Mouse (Mus musculus) heart, embryonic 16.5 days (tissue): ENCODE data around the gene Bud31. TPM values are rescaled to one million over a fixed set of nuclear protein-coding genes. Genes with fewer than 3 reads are reported as not detected.

Experiments
- ATAC-seq: fragments of 200-750 bp; cut with Nextera tagmentation; replicated peaks from 2 replicates; pipeline ENCODE4 v1.8.0; 2017; ENCODE audit warnings: moderate number of reproducible peaks; ENCODE audit not compliant: insufficient read depth, low FRiP score; ENCODE audit errors: extremely low read depth
- H3K27ac ChIP-seq: fragments of 300-500 bp; sonication (generic); 2 replicates; pipeline ENCODE4 v1.5.1; 2014; ENCODE audit warnings: mild to moderate bottlenecking, low read length, control low read depth, moderate library complexity
- H3K27me3 ChIP-seq: fragments of 300-500 bp; sonication (generic); 2 replicates; pipeline ENCODE4 v1.6.1; 2014; ENCODE audit warnings: low read length, mixed read lengths; ENCODE audit not compliant: control insufficient read depth, insufficient read depth
- H3K36me3 ChIP-seq: fragments of 300-500 bp; sonication (generic); 2 replicates; pipeline ENCODE4 v1.6.1; 2014; ENCODE audit not compliant: control insufficient read depth, insufficient read depth
- H3K4me1 ChIP-seq: fragments of 300-500 bp; sonication (generic); 2 replicates; pipeline ENCODE4 v1.6.1; 2014; ENCODE audit warnings: low read length, mixed read lengths; ENCODE audit not compliant: control insufficient read depth, insufficient read depth
- H3K4me2 ChIP-seq: fragments of 300-500 bp; sonication (generic); 2 replicates; pipeline ENCODE4 v1.6.1; 2014; ENCODE audit warnings: low read depth, mild to moderate bottlenecking, control low read depth, low read length
- H3K4me3 ChIP-seq: fragments of 300-500 bp; sonication (generic); 2 replicates; pipeline ENCODE4 v1.5.1; 2014; ENCODE audit warnings: mild to moderate bottlenecking, control low read depth, low read length
- H3K9ac ChIP-seq: fragments of 300-500 bp; sonication (generic); 2 replicates; pipeline ENCODE4 v1.6.1; 2014; ENCODE audit warnings: low read length, control low read depth
- H3K9me3 ChIP-seq: fragments of 300-500 bp; sonication (generic); replicated peaks from 2 replicates; pipeline ENCODE4 v1.6.1; 2016; ENCODE audit warnings: low read length; ENCODE audit not compliant: control insufficient read depth
- WGBS: fragments of 180-500 bp; shearing (Covaris S2); extraction: QIAGEN DNeasy Blood & Tissue Kit; methylation state at CpG from one replicate; pipeline ENCODE4 v1.1.7; 2014; 5-methylcytosine and 5-hydroxymethylcytosine counted together
- polyA plus RNA-seq: library from polyadenylated mRNA; unstranded; fragments of >200 nt; fragmentation: Nextera tagmentation; extraction: Ambion mirVana; gene quantifications from 2 replicates; pipeline ENCODE4 v1.2.1, GENCODE M21; 2015

The Bud31 gene
- polyA plus RNA-seq, 1 experiment from 2014 or later = 134 TPM

DNA sequence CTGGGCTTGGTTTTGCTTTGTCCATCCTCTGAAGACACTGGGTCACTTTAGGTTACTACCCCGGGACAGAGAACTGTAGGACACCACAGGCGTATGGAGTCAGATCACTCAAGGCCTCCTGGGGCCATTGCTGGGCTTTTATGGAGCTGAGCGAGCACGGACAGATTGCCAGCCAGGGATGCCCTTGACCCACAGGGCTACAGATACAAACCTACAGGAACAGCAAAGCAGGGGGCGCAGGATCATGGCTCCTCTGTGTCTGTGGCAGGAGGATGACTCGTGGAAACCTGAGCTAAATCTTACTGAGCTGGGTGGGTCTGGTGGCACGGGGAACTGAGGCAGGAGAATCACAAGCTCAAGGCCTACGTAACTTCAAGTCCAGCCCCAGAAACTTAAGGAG is 27.6 kb upstream of the Bud31 start:
- H3K4me2 ChIP-seq = no peak overlapping the region
- H3K36me3 ChIP-seq = peaks cover 10% of the 10 kb centered on the region
- H3K4me3 ChIP-seq = no peak overlapping the region
- H3K27ac ChIP-seq = no peak overlapping the region
- H3K9me3 ChIP-seq = no peaks in the 10 kb centered on the region
- no peak overlapping the region for H3K9ac ChIP-seq
- ATAC-seq = no peak
- 79% methylated on average over 8 of the region's 8 CpGs for WGBS
- H3K4me1 ChIP-seq = peaks cover 8% of the 10 kb centered on the region
- no peaks in the 10 kb centered on the region for H3K27me3 ChIP-seq

- H3K4me1 ChIP-seq = peaks cover 8% of the 10 kb centered on the region
- WGBS = 27% methylated on average over 2 of the region's 2 CpGs
- no peaks in the 10 kb centered on the region for H3K27me3 ChIP-seq
- H3K9me3 ChIP-seq = no peaks in the 10 kb centered on the region
- ATAC-seq = no peak
- H3K27ac ChIP-seq = no peak overlapping the region
- H3K36me3 ChIP-seq = peaks cover 3% of the 10 kb centered on the region
- peak overlapping the region; percentile 87 for H3K4me2 ChIP-seq
- H3K9ac ChIP-seq = peak overlapping the region; percentile 84
- peak overlapping the region; percentile 74 for H3K4me3 ChIP-seq
These were observed 26.7 kb upstream of the Bud31 start for GRCm38 (mm10) chr5:145113416-145113815.

GRCm38 (mm10) chr5:145114071-145114605 is 26.0 kb upstream of the Bud31 start, which contains the start of gene Arpc1b:
Gene Arpc1b (plus strand): TSS chr5:145114215.
- Histone ChIP-seq H3K9ac (peak within 1 kb of the TSS; percentile 84), H3K9me3 (no peaks in the 10 kb centered on the region), H3K4me3 (peak within 1 kb of the TSS; percentile 74), H3K27me3 (no peaks in the 10 kb centered on the region), H3K4me1 (peaks cover 8% of the 10 kb centered on the region), H3K27ac (peak within 1 kb of the TSS; percentile 91), H3K4me2 (peak within 1 kb of the TSS; percentile 87), H3K36me3 (peaks cover 5% of the 10 kb centered on the region)
- under 1% methylated on average over 42 of the region's 53 CpGs for WGBS
- ATAC-seq = peak; percentile 71

- H3K27me3 ChIP-seq = no peaks in the 10 kb centered on the region
- peaks cover 8% of the 10 kb centered on the region for H3K36me3 ChIP-seq
- ATAC-seq = peak; percentile 51
- H3K4me3 ChIP-seq = peak overlapping the region; percentile 74
- peaks cover 8% of the 10 kb centered on the region for H3K4me1 ChIP-seq
- H3K9me3 ChIP-seq = no peaks in the 10 kb centered on the region
- peak overlapping the region; percentile 84 for H3K9ac ChIP-seq
- WGBS = 12% methylated on average over 38 of the region's 40 CpGs
- peak overlapping the region; percentile 87 for H3K4me2 ChIP-seq
- H3K27ac ChIP-seq = peak overlapping the region; percentile 91
These were observed 25.3 kb upstream of the Bud31 start for GRCm38 (mm10) chr5:145114606-145115473.

DNA sequence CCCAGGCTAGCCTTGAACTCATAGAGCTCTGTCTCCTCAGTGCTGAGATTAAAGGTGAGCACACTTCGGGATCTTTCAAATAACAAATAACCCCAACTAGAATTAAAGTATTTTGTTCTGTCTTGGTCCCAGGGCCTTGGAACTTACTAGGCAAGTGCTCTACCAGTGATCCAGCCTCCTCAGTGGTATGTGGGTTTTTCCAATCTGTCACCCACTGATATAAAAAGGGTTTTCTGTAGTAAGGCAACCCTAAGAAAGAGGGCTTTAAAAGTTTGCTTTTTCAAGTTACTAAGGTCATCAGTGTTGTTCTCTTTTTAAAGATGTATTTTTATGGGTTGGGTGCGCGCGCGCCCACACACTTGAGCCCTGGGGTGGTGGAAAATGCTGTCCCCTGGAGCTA is 24.4 kb upstream of the Bud31 start:
- Histone ChIP-seq H3K36me3 (peaks cover 6% of the 10 kb centered on the region; the same call in 1 of the 2 replicates), H3K9me3 (no peaks in the 10 kb centered on the region), H3K9ac (peak overlapping the region; percentile 41), H3K4me3 (peak overlapping the region; percentile 18), H3K27ac (peak overlapping the region; percentile 91), H3K27me3 (no peaks in the 10 kb centered on the region), H3K4me1 (peaks cover 11% of the 10 kb centered on the region), H3K4me2 (peak overlapping the region; percentile 87)
- ATAC-seq = no peak
- 87% methylated on average over 5 of the region's 5 CpGs for WGBS

DNA sequence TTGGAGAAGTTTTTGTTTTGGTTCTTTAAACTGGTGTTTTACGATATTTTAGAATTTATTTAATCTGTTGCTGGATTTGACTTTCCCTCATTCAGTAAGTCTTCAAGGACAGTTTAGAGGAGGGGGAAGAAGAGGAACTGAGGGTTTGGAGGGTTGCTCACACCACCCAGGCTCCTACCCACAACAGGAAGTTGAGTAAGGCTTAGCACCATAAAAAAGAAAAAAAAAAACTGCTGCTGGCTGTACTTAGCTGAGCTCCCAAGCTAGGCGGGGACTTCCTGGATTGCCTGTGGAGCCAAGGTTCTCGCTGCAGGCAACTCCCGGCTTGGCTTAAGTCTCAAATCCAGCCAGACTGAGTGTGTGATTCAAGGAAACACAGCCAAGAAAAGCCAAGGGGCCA is 23.8 kb upstream of the Bud31 start:
- H3K4me3 ChIP-seq = peak overlapping the region; percentile 18
- WGBS = 30% methylated on average over 4 of the region's 4 CpGs
- peak; percentile 56 for ATAC-seq
- peaks cover 12% of the 10 kb centered on the region for H3K4me1 ChIP-seq
- no peaks in the 10 kb centered on the region for H3K9me3 ChIP-seq
- peak overlapping the region; percentile 41 for H3K9ac ChIP-seq
- H3K4me2 ChIP-seq = peak overlapping the region; percentile 87
- no peaks in the 10 kb centered on the region for H3K27me3 ChIP-seq
- H3K27ac ChIP-seq = peak overlapping the region; percentile 91
- peaks cover 6% of the 10 kb centered on the region; the same call in 1 of the 2 replicates for H3K36me3 ChIP-seq

- peak overlapping the region; percentile 91 for H3K27ac ChIP-seq
- H3K4me3 ChIP-seq = peak overlapping the region; percentile 9; the same call in 1 of the 2 replicates
- peaks cover 6% of the 10 kb centered on the region; the same call in 1 of the 2 replicates for H3K36me3 ChIP-seq
- no peak; the same call in 1 of the 2 replicates for ATAC-seq
- H3K4me1 ChIP-seq = peaks cover 12% of the 10 kb centered on the region
- WGBS = 42% methylated on average over 10 of the region's 10 CpGs
- peak overlapping the region; percentile 41 for H3K4me2 ChIP-seq
- H3K9me3 ChIP-seq = no peaks in the 10 kb centered on the region
- H3K9ac ChIP-seq = 0 out of 2 replicates have a peak overlapping the region, but pooled peaks have one; percentile 2
- H3K27me3 ChIP-seq = no peaks in the 10 kb centered on the region
These were observed 23.2 kb upstream of the Bud31 start for GRCm38 (mm10) chr5:145116916-145117315.

GRCm38 (mm10) chr5:145118005-145118404 is 22.2 kb upstream of the Bud31 start:
- WGBS = 45% methylated on average over 6 of the region's 6 CpGs
- ATAC-seq = no peak

GRCm38 (mm10) chr5:145118461-145118860 is 21.7 kb upstream of the Bud31 start:
- peaks cover 17% of the 10 kb centered on the region for H3K36me3 ChIP-seq
- 83% methylated on average over 5 of the region's 5 CpGs for WGBS
- ATAC-seq = no peak
- no peak overlapping the region for H3K27ac ChIP-seq
- no peak overlapping the region for H3K9ac ChIP-seq
- no peaks in the 10 kb centered on the region for H3K27me3 ChIP-seq
- no peak overlapping the region for H3K4me3 ChIP-seq
- no peak overlapping the region for H3K4me2 ChIP-seq
- H3K9me3 ChIP-seq = no peaks in the 10 kb centered on the region
- peaks cover 12% of the 10 kb centered on the region for H3K4me1 ChIP-seq

More at GRCm38 (mm10) chr5:145118005-145118404, 22.2 kb upstream of the Bud31 start:
- no peak overlapping the region for H3K4me2 ChIP-seq
- H3K4me3 ChIP-seq = no peak overlapping the region
- no peak overlapping the region for H3K9ac ChIP-seq
- H3K9me3 ChIP-seq = no peaks in the 10 kb centered on the region
- peaks cover 12% of the 10 kb centered on the region for H3K4me1 ChIP-seq
- no peaks in the 10 kb centered on the region for H3K27me3 ChIP-seq
- H3K27ac ChIP-seq = no peak overlapping the region
- peaks cover 12% of the 10 kb centered on the region for H3K36me3 ChIP-seq
